Mouse (Mus musculus): ENCODE measurements around the gene Scn8a.

Gene Scn8a

GRCm38 (mm10) chr15:101070762-101071161 lies 201.1 kb downstream of the Scn8a start:
- DNase-seq (ENCODE audit: low spot score), result no peak

DNA sequence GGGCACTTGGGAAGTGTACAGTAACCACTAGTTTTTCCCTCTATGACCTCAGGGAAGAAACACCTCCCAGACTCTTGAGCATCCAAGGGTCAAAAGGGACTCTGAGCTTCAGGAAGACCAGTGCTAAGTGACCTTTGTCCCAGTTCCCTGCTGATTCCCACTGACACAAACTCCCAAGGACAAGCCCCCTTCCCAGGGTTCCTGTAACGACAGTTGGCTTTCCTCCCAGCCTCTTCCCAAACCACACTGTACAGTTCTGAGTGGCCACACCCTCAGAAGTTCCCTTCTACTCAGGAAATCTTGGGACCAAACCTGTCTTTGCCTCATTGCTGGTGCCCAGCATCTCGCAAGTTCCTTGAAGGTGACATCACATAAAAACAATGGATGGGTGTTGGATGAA lies 203.1 kb downstream of the Scn8a start:
- no peak for DNase-seq (ENCODE audit: low spot score)

DNA sequence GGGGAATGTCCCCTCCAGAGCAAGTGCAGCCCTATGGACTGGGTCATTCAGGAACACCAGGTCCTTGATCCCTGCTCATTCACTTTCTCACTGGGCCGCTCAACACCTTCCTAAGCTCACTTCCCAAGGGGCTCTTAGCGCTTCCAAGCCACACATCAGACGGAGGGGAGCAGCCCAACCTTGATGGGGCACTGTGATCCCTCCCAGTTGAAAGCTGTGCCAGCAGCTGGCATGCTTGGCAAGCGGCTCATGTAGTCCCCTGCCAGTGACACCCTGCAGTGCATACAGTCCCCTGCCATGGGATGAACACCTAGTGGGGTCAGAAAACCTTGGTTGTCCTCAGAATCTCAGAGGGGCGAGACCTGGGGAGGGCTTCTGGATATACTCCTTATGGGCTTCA lies 204.4 kb downstream of the Scn8a start:
- DNase-seq (ENCODE audit: low spot score), result no peak

GRCm38 (mm10) chr15:101075150-101075549 lies 205.5 kb downstream of the Scn8a start:
- DNase-seq (ENCODE audit: low spot score), result no peak

- no peak for DNase-seq (ENCODE audit: low spot score)
These were observed 206.0 kb downstream of the Scn8a start for GRCm38 (mm10) chr15:101075656-101076055.

GRCm38 (mm10) chr15:101076071-101077000 lies 206.7 kb downstream of the Scn8a start:
- no peak for DNase-seq (ENCODE audit: low spot score)

DNA sequence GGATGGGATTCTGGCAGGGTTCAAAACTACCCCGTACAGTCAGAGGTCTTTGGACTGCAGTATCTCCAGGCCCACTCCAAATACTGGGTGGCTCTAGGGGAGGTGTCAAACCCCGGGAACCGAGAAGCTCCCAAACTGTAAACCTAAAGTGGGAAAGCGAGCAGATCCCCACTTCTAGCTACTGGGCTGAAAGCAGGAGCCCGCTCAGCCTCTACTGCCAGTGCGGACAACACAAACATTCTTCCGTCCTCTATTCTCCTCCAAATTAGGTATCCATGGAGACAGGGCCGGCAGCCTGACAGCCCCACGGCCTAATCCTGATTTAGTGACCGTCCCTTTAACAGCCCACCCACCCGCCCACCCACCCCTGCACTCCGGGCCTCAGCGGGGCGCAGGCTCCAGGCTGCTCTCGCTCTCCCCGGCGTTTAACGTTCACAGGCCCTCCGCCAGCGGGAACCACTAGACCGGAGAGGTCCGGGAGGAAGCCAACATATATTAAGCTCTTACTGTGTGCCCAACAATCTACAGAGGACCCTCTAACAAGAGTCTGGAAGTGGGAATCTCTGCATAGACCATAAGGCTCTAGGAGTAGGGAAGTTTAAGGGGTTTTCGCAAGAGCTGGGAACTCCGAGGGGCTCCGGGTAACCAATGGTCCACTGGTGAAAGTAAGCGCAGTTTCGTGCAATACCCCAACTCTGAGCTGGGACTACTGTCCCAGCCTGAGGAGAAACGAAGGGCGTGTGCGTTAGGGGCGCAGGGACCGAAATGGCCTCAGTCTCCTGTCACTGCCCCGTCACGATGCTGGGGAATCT lies 207.5 kb downstream of the Scn8a start:
- no peak for DNase-seq (ENCODE audit: low spot score)

GRCm38 (mm10) chr15:101077813-101078730 lies 208.4 kb downstream of the Scn8a start, which contains the start of gene Fignl2:
Fignl2 (minus strand) TSS chr15:101078567.
- no peak for DNase-seq (ENCODE audit: low spot score)

DNA sequence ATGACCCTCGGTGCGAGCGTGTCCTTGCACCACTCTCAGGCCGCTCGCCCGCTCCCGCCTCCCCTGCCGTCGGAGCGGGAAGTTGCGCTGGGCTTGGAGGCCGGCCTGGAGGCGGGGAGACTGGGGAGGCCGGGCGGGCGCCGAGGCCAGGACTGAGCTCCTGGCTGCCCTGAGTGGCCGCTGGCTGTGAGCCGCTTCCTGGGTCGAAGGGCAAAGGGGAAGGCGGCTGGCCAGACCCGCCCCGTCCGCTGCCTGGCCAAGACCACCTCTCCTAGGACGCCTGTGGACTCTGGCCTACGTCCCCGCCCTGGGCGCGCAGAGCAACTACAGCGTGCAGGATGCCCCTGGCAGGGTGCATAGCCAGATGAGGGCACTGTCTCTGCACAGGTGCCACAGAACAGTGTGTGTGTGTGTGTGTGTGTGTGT lies 209.1 kb downstream of the Scn8a start:
- peak; percentile 83 for DNase-seq (ENCODE audit: low spot score)

- no peak for DNase-seq (ENCODE audit: low spot score)
These were observed 210.4 kb downstream of the Scn8a start for GRCm38 (mm10) chr15:101080031-101080520.

DNA sequence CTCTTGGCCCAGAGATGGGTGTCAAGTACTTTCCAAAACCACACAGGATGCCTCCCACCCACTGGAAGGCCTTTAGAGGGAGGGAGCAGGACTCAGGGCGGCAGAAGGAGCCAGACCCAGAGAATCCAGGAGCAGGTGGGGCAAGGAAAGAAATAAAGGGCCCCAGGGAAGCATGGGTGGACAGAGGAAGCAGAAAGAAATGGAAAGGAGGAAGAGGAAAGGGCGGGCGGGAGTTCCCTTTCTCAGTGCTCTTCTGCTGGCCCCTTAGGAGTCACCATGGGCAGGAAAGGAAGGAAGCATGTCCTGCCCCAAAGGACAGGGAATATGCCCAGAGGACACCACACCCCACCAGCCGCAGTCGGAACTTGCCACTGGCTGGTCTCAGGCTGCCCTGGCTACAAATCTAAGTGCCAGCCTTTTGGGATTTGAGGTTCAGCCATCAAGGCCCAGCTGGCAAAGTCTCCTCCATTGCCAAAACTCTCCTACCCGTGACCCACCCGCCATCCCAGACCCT lies 211.4 kb downstream of the Scn8a start:
- no peak for DNase-seq (ENCODE audit: low spot score)

DNA sequence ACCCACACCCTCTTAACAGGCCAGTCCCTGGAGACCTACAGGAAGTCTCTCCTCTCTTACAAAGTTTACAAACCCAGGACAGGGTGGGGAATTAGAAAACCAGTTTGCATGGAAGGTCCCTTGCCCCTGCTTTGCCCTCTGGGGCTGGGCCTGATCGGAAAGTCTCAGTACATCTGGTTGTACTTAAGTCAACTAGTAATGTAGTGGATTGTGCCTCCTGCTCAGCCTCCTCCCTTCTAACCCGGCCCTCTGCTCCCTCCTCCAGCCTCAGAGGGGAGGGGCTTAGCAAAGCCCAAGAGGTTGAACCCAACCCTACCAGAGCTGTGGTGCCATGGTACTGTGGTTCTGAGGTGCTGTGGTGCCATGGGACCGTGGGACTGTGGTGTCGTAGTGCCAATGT lies 212.6 kb downstream of the Scn8a start:
- DNase-seq (ENCODE audit: low spot score), result no peak

DNA sequence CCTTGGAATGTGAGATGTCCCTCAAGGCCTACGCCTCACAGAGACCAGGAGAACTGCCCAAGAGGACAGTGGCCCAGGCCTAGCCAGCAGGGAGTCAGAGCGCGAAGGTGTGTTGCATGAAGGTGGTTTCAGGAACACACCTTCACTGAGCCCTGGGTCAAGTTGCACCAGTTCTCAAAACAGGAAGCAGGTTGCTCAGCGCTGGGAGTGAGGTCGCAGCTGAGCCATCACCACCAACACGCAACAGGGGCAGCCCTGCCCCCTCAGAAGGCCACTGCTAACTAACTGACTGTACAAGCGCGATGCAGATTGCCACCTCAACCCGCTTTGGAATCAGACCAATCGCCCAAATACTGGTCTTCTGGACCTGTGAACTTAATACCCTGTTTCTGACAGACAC lies 214.8 kb downstream of the Scn8a start:
- no peak for DNase-seq (ENCODE audit: low spot score)

- DNase-seq (ENCODE audit: low spot score), result no peak
These were observed 216.8 kb downstream of the Scn8a start for GRCm38 (mm10) chr15:101086451-101086850.

- DNase-seq (ENCODE audit: low spot score), result no peak
These were observed 217.3 kb downstream of the Scn8a start for GRCm38 (mm10) chr15:101086956-101087355.

GRCm38 (mm10) chr15:101088291-101088690 lies 218.6 kb downstream of the Scn8a start:
- DNase-seq (ENCODE audit: low spot score), result no peak

GRCm38 (mm10) chr15:101091551-101091950 lies 221.9 kb downstream of the Scn8a start:
- DNase-seq (ENCODE audit: low spot score), result no peak

- no peak for DNase-seq (ENCODE audit: low spot score)
These were observed 222.6 kb downstream of the Scn8a start for GRCm38 (mm10) chr15:101092121-101092828.

GRCm38 (mm10) chr15:101092829-101093648 lies 223.4 kb downstream of the Scn8a start:
- peak; percentile 55 for DNase-seq (ENCODE audit: low spot score)

- no peak for DNase-seq (ENCODE audit: low spot score)
These were observed 224.3 kb downstream of the Scn8a start for GRCm38 (mm10) chr15:101093988-101094387.

Data from testis, postnatal 14 days (tissue).